Mouse (Mus musculus): ENCODE results near the gene Snu13.

- TF ChIP-seq GATA1 (IDR thresholded peaks at IDR 0.05; ENCODE audit: borderline replicate concordance, low read length) (no peak), FLI1 (IDR thresholded peaks at IDR 0.05; ENCODE audit: low read length) (no peak)
Measured at GRCm38 (mm10) chr15:82032386-82032785, 15.0 kb downstream of the Snu13 start.
